Mouse (Mus musculus) C2C12 (cell line): ENCODE results near the gene Igfals.

ENCODE experiments used
- CTCF ChIP-seq: IDR thresholded peaks from one replicate; pipeline ENCODE4 v1.5.1; 2011; ENCODE audit not compliant: control insufficient read depth, insufficient read depth, insufficient read length
- FOSL1 ChIP-seq: IDR thresholded peaks from one replicate; pipeline ENCODE4 v1.8.0; 2011; ENCODE audit warnings: mild to moderate bottlenecking, low read length; ENCODE audit not compliant: poor library complexity, insufficient read depth, severe bottlenecking
- MAX ChIP-seq: IDR thresholded peaks from one replicate; pipeline ENCODE4 v1.6.1; 2011; ENCODE audit warnings: mild to moderate bottlenecking, control low read depth
- MYOD1 ChIP-seq: IDR thresholded peaks from one replicate; pipeline ENCODE4 v1.6.1; 2011; ENCODE audit warnings: low read depth; ENCODE audit not compliant: control insufficient read depth, insufficient read length
- MYOG ChIP-seq: IDR thresholded peaks from one replicate; pipeline ENCODE4 v1.6.1; 2011; ENCODE audit not compliant: control insufficient read depth, insufficient read length; ENCODE audit errors: extremely low read depth
- USF1 ChIP-seq: IDR thresholded peaks from one replicate; pipeline ENCODE4 v1.6.1; 2011; ENCODE audit warnings: low read depth, mild to moderate bottlenecking, control low read depth, moderate library complexity

- no peak for TF ChIP-seq USF1
- no peak for TF ChIP-seq CTCF
- TF ChIP-seq MAX = no peak
- no peak for TF ChIP-seq MYOD1
- no peak for TF ChIP-seq FOSL1
- TF ChIP-seq MYOG = no peak
These were observed 46.3 kb upstream of the Igfals start for GRCm38 (mm10) chr17:24819469-24819868.
